Mouse (Mus musculus) CH12.LX (cell line): ENCODE measurements around the gene Creb1. TPM values are rescaled to one million over a fixed set of nuclear protein-coding genes. Genes with fewer than 3 reads are reported as not detected.

Source experiments
- DNase-seq: peaks from one replicate; pipeline ENCODE4 v3.0.0-alpha.2; 2013; ENCODE audit errors: extremely low read depth
- H3K27ac ChIP-seq: 2 replicates; pipeline ENCODE4 v1.5.1; 2012; ENCODE audit warnings: low read depth, mild to moderate bottlenecking, control low read depth, moderate library complexity; ENCODE audit not compliant: insufficient read depth
- H3K27me3 ChIP-seq: replicated peaks from 2 replicates; pipeline ENCODE3; 2012; ENCODE audit warnings: inconsistent platforms
- H3K36me3 ChIP-seq, 2 experiments: replicated peaks in 1 of 2; 2 replicates each; pipeline versions ENCODE3 to v1.6.1; 2012; ENCODE audit warnings: inconsistent platforms in 1 of 2, low read length in 1 of 2, mild to moderate bottlenecking in 1 of 2, mixed read lengths in 1 of 2, moderate library complexity in 1 of 2; ENCODE audit not compliant: control insufficient read depth in 1 of 2, insufficient read depth in 1 of 2
- H3K4me1 ChIP-seq, 2 experiments: 2 replicates each; pipeline ENCODE4 v1.6.1; 2012; ENCODE audit warnings: inconsistent platforms in 1 of 2, moderate library complexity in 1 of 2; ENCODE audit not compliant: insufficient read depth in 2 of 2, control insufficient read depth in 1 of 2
- H3K4me2 ChIP-seq: 2 replicates; pipeline ENCODE4 v1.6.1; 2012; ENCODE audit warnings: low read depth, mild to moderate bottlenecking, control low read depth; ENCODE audit not compliant: poor library complexity, insufficient read depth, severe bottlenecking
- H3K4me3 ChIP-seq, 3 experiments: fragments of 150-350 bp in 1 of 3; sonication (generic) in 1 of 3; replicated peaks in 1 of 3; 2 replicates each; pipeline versions ENCODE3 to v1.5.1; 2011 to 2012; ENCODE audit warnings: low read depth in 2 of 3, low read length in 2 of 3, mild to moderate bottlenecking in 2 of 3, moderate library complexity in 2 of 3, control low read depth in 1 of 3, improper control_type of control experiment in 1 of 3, inconsistent platforms in 1 of 3, mixed read lengths in 1 of 3; ENCODE audit not compliant: poor library complexity in 1 of 3
- H3K79me2 ChIP-seq: replicated peaks from 2 replicates; pipeline ENCODE4 v1.6.1; 2012; ENCODE audit warnings: mild to moderate bottlenecking, moderate library complexity; ENCODE audit not compliant: control insufficient read depth, poor library complexity, insufficient read depth, severe bottlenecking; ENCODE audit errors: extremely low read depth
- H3K9ac ChIP-seq: 2 replicates; pipeline ENCODE4 v1.6.1; 2012; ENCODE audit warnings: low read depth, mild to moderate bottlenecking, control low read depth, moderate library complexity; ENCODE audit not compliant: insufficient read depth
- H3K9me3 ChIP-seq: replicated peaks from 2 replicates; pipeline ENCODE3; 2012; ENCODE audit warnings: low read length, inconsistent platforms, mixed read lengths
- BHLHE40 ChIP-seq: IDR thresholded peaks from 2 replicates; pipeline ENCODE4 v1.6.1; 2011; ENCODE audit warnings: mild to moderate bottlenecking, low read depth, low read length, improper control_type of control experiment
- CHD1 ChIP-seq: IDR thresholded peaks from 2 replicates; pipeline ENCODE4 v1.6.1; 2012; ENCODE audit warnings: low read depth, low read length, improper control_type of control experiment, inconsistent platforms
- CHD2 ChIP-seq: IDR thresholded peaks from 2 replicates; pipeline ENCODE4 v1.6.1; 2011; ENCODE audit warnings: low read length, improper control_type of control experiment
- EP300 ChIP-seq: IDR thresholded peaks from 2 replicates; pipeline ENCODE4 v1.6.1; 2011; ENCODE audit warnings: low read length, improper control_type of control experiment
- ETS1 ChIP-seq: conservative IDR thresholded peaks from 2 replicates; pipeline ENCODE4 v1.6.1; 2012; ENCODE audit warnings: low read depth, mild to moderate bottlenecking, inconsistent platforms, low read length, improper control_type of control experiment, moderate library complexity
- GABPA ChIP-seq: IDR thresholded peaks from 2 replicates; pipeline ENCODE4 v1.6.1; 2012; ENCODE audit warnings: low read depth, low read length, improper control_type of control experiment, inconsistent platforms; ENCODE audit not compliant: insufficient replicate concordance
- IRF4 ChIP-seq: IDR thresholded peaks from 2 replicates; pipeline ENCODE4 v1.6.1; 2014; ENCODE audit warnings: low read depth, mild to moderate bottlenecking, inconsistent platforms, low read length, improper control_type of control experiment
- JUN ChIP-seq: IDR thresholded peaks from 2 replicates; pipeline ENCODE4 v1.6.1; 2011; ENCODE audit warnings: low read depth, mild to moderate bottlenecking, low read length, improper control_type of control experiment, moderate library complexity; ENCODE audit not compliant: insufficient read depth
- MAX ChIP-seq: IDR thresholded peaks from 2 replicates; pipeline ENCODE4 v1.6.1; 2011; ENCODE audit warnings: low read length, improper control_type of control experiment
- MYC ChIP-seq: IDR thresholded peaks from 2 replicates; pipeline ENCODE4 v1.6.1; 2011; ENCODE audit warnings: low read depth, mild to moderate bottlenecking, improper control_type of control experiment, low read length
- NRF1 ChIP-seq: IDR thresholded peaks from 2 replicates; pipeline ENCODE4 v1.6.1; 2014; ENCODE audit warnings: low read depth, mild to moderate bottlenecking, inconsistent platforms, low read length, improper control_type of control experiment, moderate library complexity
- POLR2AphosphoS2 ChIP-seq: IDR thresholded peaks from 2 replicates; pipeline ENCODE4 v1.6.1; 2011; ENCODE audit warnings: low read depth, low read length, improper control_type of control experiment
- RAD21 ChIP-seq: IDR thresholded peaks from 2 replicates; pipeline ENCODE4 v1.6.1; 2011; ENCODE audit warnings: low read depth, mild to moderate bottlenecking, low read length, improper control_type of control experiment, moderate library complexity
- SIN3A ChIP-seq: IDR thresholded peaks from 2 replicates; pipeline ENCODE4 v1.6.1; 2012; ENCODE audit warnings: low read length, improper control_type of control experiment, inconsistent platforms
- TCF12 ChIP-seq: IDR thresholded peaks from 2 replicates; pipeline ENCODE4 v1.6.1; 2014; ENCODE audit warnings: low read depth, mild to moderate bottlenecking, inconsistent platforms, low read length, improper control_type of control experiment
- USF2 ChIP-seq: conservative IDR thresholded peaks from 2 replicates; pipeline ENCODE4 v1.6.1; 2011; ENCODE audit warnings: low read depth, low read length, improper control_type of control experiment
- ZKSCAN1 ChIP-seq: IDR thresholded peaks from 2 replicates; pipeline ENCODE4 v1.6.1; 2012; ENCODE audit warnings: low read depth, inconsistent platforms, low read length, improper control_type of control experiment, borderline replicate concordance
- ZMIZ1 ChIP-seq: IDR thresholded peaks from 2 replicates; pipeline ENCODE4 v1.6.1; 2012; ENCODE audit warnings: low read depth, mild to moderate bottlenecking, inconsistent platforms, low read length, improper control_type of control experiment
- ZNF384 ChIP-seq: IDR thresholded peaks from 2 replicates; pipeline ENCODE4 v1.6.1; 2012; ENCODE audit warnings: low read depth, low read length, improper control_type of control experiment, inconsistent platforms
- dilution Hi-C: fragments of 300-500 bp; cut with MboI; formaldehyde crosslinking; loops from 2 replicates; pipeline ENCODE4 v1.14.3; 2020; ENCODE audit warnings: low sequenced_read_pairs; ENCODE audit not compliant: extremely low pct_unique_long_range_greater_than_20kb, extremely low pct_ligation_motif_present
- in situ Hi-C: fragments of 300-500 bp; cut with MboI; formaldehyde crosslinking; loops from 3 replicates; pipeline ENCODE4 v1.14.3; 2019; ENCODE audit warnings: low sequenced_read_pairs, low pct_ligation_motif_present, low pct_unique_long_range_greater_than_20kb, mixed read lengths
- polyA plus RNA-seq: library from polyadenylated mRNA; unstranded; fragments of >175 nt; gene quantifications from 2 replicates; pipeline ENCODE4 v1.2.1, GENCODE M21; 2012; ENCODE audit warnings: low read depth; ENCODE audit not compliant: insufficient read length
- total RNA-seq, 2 experiments: library from RNA; depleted of rRNA; stranded (reverse); fragments of 300-350 nt in 1 of 2; fragments of >200 nt in 1 of 2; gene quantifications; 2 replicates each; pipeline ENCODE4 v1.2.3; 2012 to 2014

Gene Creb1
- total and polyA plus RNA-seq, 3 experiments: 21.0 to 42.8 (median 24.2) TPM

DNA sequence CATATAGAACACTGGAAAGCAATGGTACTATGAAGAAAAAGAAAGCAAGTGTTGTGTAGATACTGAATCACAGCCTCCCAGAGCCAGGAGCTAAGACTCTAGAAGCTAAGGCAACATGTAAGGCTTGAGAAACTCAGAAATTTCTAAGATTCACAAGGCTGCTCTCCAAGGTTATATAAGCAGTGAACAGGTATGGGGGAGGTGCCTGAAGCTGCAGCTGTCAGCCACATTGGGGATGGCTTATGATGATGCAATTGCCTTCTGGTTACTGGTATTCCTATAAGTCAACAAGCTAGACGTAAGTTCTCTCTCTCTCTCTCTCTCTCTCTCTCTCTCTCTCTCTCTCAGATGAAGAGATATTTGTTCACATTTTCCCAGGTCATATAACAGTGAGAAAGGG lies 9.3 kb upstream of the Creb1 start:
- no peak for DNase-seq
- in situ Hi-C loops: no loop called here
- Histone ChIP-seq H3K79me2 (no peaks in the 10 kb centered on the region), H3K9ac (no peak overlapping the region), H3K4me3 (no peak overlapping the region), H3K9me3 (peaks cover 6% of the 10 kb centered on the region), H3K27ac (no peak overlapping the region), H3K4me2 (no peak overlapping the region), H3K36me3 (peaks cover 0 to 2% of the 10 kb centered on the region in 2 experiments), H3K4me1 (peaks cover 2 to 24% of the 10 kb centered on the region in 2 experiments; a peak in 2 of 4 replicates), H3K27me3 (no peaks in the 10 kb centered on the region)
- dilution Hi-C loops: no loop called here
- TF ChIP-seq TCF12 (no peak), CHD2 (no peak), JUN (no peak), ZKSCAN1 (no peak), CHD1 (no peak), MYC (no peak), RAD21 (no peak), GABPA (no peak), ZNF384 (no peak)

DNA sequence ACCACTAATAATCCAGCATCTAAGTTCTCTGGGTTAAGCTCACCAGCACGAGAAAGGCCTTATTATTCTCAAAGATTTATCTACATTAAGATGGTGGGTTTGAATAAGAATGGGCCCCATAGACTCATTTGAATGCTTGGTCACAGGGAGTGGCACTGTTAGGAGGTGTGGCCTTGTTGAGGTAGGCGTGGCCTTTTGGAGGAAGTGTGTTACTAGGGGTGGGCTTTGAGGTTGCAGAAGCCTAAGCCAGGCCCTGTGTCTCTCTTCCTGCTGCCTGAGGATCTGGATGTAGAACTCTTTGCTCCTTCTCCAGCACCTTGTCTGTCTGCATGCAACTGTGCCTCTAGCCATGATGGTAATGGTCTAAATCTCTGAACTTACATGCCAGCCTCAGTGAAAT lies 7.8 kb upstream of the Creb1 start:
- peaks cover 0 to 6% of the 10 kb centered on the region in 2 experiments for H3K36me3 ChIP-seq
- TF ChIP-seq ZMIZ1 (no peak), ZKSCAN1 (no peak), BHLHE40 (no peak), IRF4 (no peak), TCF12 (no peak), POLR2AphosphoS2 (no peak), ETS1 (no peak), MAX (no peak), EP300 (no peak), USF2 (no peak), SIN3A (no peak), NRF1 (no peak), RAD21 (no peak)
- H3K4me2 ChIP-seq: no peak overlapping the region
- dilution Hi-C loops (no loop called here), in situ Hi-C loops (no loop called here)
- no peaks in the 10 kb centered on the region for H3K79me2 ChIP-seq
- no peak overlapping the region for H3K9ac ChIP-seq
- peaks cover 4 to 29% of the 10 kb centered on the region in 2 experiments for H3K4me1 ChIP-seq
- H3K27ac ChIP-seq: no peak overlapping the region
- DNase-seq: no peak
- no peaks in the 10 kb centered on the region for H3K27me3 ChIP-seq
- peaks cover 8% of the 10 kb centered on the region for H3K9me3 ChIP-seq
- H3K4me3 ChIP-seq: no peak overlapping the region
